Mouse (Mus musculus) kidney, embryonic 15.5 days (tissue): ENCODE data around the gene Upp1. TPM values are rescaled to one million over a fixed set of nuclear protein-coding genes. Genes with fewer than 3 reads are reported as not detected.

Experiments used
- polyA plus RNA-seq: library from polyadenylated mRNA; unstranded; fragments of >200 nt; fragmentation: Nextera tagmentation; extraction: Ambion mirVana; gene quantifications from 2 replicates; pipeline ENCODE4 v1.2.1, GENCODE M21; 2015

Upp1 gene
- polyA plus RNA-seq, 1 experiment from 2014 or later: 11.4 TPM

Other genes starting within 250 kb of the Upp1 start
- 0.21 and 0.44 TPM in 2 replicates for gene Pkd1l1, start 144.8 kb upstream of the Upp1 start, polyA plus RNA-seq
- 22.1 and 22.3 TPM in 2 replicates for gene Hus1, start 106.9 kb upstream of the Upp1 start, polyA plus RNA-seq
- gene Gm11992, start 69.5 kb upstream of the Upp1 start, polyA plus RNA-seq: 3.2 and 3.8 TPM in 2 replicates
- not detected in 2 replicates for gene Sun3, start 69.1 kb upstream of the Upp1 start, polyA plus RNA-seq
- gene Abca13, start 73.8 kb downstream of the Upp1 start, polyA plus RNA-seq: 0.16 and 0.17 TPM in 2 replicates